ENCODE assay signal across 1 mouse cellular context in genomic region chr11:5809487-5809886, GRCm38 (mm10). TPM values are rescaled to one million over a fixed set of nuclear protein-coding genes. Genes with fewer than 3 reads are reported as not detected.
"Had no signal": no experiment of that assay in that cellular context is flagged by ENCODE, and none has a peak within 500 bp of the region (broad histone marks: within the 10 kb centered on the region; RNA-seq: fewer than 3 reads in every experiment).

No protein-coding gene starts in this region.

RNA-seq across cellular contexts. Expression of gene Pgam2, which starts 6.0 kb away (rescaled TPM):
- polyA plus RNA-seq: erythroblast, embryonic 14.5 days had no signal
